ENCODE assay signal across 17 mouse cellular contexts in the genomic region with DNA sequence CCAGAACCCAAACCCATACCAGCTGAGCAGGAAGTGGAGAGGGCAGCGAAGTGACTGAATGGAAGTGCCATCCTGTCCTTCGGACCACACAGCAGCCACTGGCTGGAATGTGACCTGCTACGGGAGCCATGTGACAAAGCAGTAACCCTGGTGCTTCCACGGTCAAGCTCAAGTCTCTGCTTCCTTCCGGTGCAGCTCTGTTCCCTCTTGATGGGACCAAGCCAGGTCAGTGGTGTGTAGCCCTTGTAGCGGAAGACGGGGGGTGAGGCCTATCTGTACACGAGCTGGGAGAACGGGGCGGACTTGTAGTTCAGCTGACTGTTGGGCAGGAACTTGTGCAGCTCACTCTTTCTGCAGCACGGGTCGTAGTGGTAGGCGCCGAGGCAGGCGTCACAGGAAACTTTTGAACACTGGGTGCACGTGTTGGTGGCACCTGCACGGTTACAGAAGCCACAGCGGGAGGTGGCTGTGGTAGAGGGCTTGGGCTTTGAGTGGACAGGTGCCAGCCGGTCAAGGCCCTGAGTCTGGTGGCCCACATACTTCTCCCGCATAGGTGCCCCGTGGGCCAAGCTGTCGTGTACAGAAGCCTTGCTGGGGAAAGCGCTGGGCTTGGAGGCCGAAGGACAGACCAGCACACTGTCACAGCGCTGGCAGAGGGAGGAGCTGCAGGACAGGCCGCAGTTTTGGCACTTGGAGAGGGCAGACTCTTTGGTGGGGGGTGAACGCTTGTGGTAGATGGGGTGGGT. TPM values are rescaled to one million over a fixed set of nuclear protein-coding genes. Genes with fewer than 3 reads are reported as not detected.
DNase-seq lines count a peak whose midpoint lies in the region; ATAC-seq and TF ChIP-seq lines count a peak whose summit lies in the region.
"Had no signal": no experiment of that assay in that cellular context is flagged by ENCODE, and none has a peak within 500 bp of the region (broad histone marks: within the 10 kb centered on the region; RNA-seq: fewer than 3 reads in every experiment).

No protein-coding gene starts in this region.

- peaks cover 72% of the 10 kb centered on the region for H3K4me1 ChIP-seq in cerebellum, adult 2 months (ENCODE audit: control insufficient read depth, insufficient read depth, low read length)
- H3K4me1 ChIP-seq in kidney, adult 2 months (ENCODE audit: control insufficient read depth, insufficient read depth, low read length): peaks cover 32% of the 10 kb centered on the region
- H3K4me1 ChIP-seq in kidney, embryonic 16.5 days (ENCODE audit: insufficient read depth, low read length): no peaks in the 10 kb centered on the region
- H3K4me1 ChIP-seq: embryonic facial prominence, embryonic 13.5 days had no signal

- ATAC-seq in kidney, embryonic 16.5 days (ENCODE audit: low FRiP score, low TSS enrichment): no peak
- ATAC-seq: Patski had no signal

- no peak for TF ChIP-seq CTCF in cerebellum, adult 2 months (IDR thresholded peaks at IDR 0.05; ENCODE audit: borderline replicate concordance, insufficient read depth, low read depth, low read length)
- TF ChIP-seq CTCF in kidney, adult 2 months (conservative IDR thresholded peaks at IDR 0.05; ENCODE audit: insufficient read depth, insufficient read length, low read depth, low read length): no peak
- TF ChIP-seq CTCF in gastrocnemius, adult 2 months (IDR thresholded peaks at IDR 0.05): no peak

- DNase-seq in cerebellum, adult 2 months: peak; percentile 56 to 66
- DNase-seq in cerebellum, adult 11 months: no peak
- DNase-seq in kidney, adult 2 months: peak; percentile 74
- DNase-seq in spleen, postnatal 36 days (ENCODE audit: low spot score in 2 of 2): peak; percentile 27 to 42
- no peak for DNase-seq in spleen, adult 18-20 months
- DNase-seq in frontal cortex, postnatal 10 days (ENCODE audit: low spot score in 2 of 2): no peak
- DNase-seq in gastrocnemius, adult 2 months: no peak
- DNase-seq: lung, adult 2 months; lung, postnatal 4 days; midbrain, embryonic 14.5 days; right cerebral cortex, postnatal 14 days; thymus, adult 18-20 months had no signal

- intact Hi-C loops in gastrocnemius, adult 2 months (cut with DNase I): no loop called here

- no peaks in the 10 kb centered on the region for H3K27me3 ChIP-seq in cerebellum, adult 2 months (ENCODE audit: control insufficient read depth, insufficient read depth, low read length)
- H3K27me3 ChIP-seq in kidney, adult 2 months (replicated peaks; ENCODE audit: control insufficient read depth, insufficient read depth, low read length): no peaks in the 10 kb centered on the region
- no peaks in the 10 kb centered on the region for H3K27me3 ChIP-seq in kidney, embryonic 16.5 days (ENCODE audit: insufficient read depth, low read length)
- H3K27me3 ChIP-seq: embryonic facial prominence, embryonic 13.5 days; heart, embryonic 13.5 days; Patski had no signal

- no peaks in the 10 kb centered on the region for H3K9me3 ChIP-seq in kidney, embryonic 16.5 days (ENCODE audit: low read length)
- H3K9me3 ChIP-seq: embryonic facial prominence, embryonic 13.5 days; heart, embryonic 13.5 days had no signal

- H3K9ac ChIP-seq in kidney, embryonic 16.5 days (replicated peaks; ENCODE audit: low read length): no peak overlapping the region
- H3K9ac ChIP-seq: embryonic facial prominence, embryonic 13.5 days; heart, embryonic 13.5 days had no signal

- H3K4me2 ChIP-seq in kidney, embryonic 16.5 days (replicated peaks; ENCODE audit: low read depth, low read length): no peak overlapping the region
- H3K4me2 ChIP-seq: embryonic facial prominence, embryonic 13.5 days; heart, embryonic 13.5 days had no signal

- peak overlapping the region; percentile 90 for H3K27ac ChIP-seq in cerebellum, adult 2 months (ENCODE audit: insufficient read depth, low read length)
- H3K27ac ChIP-seq in kidney, adult 2 months (ENCODE audit: insufficient read depth, low read depth, low read length): no peak overlapping the region
- H3K27ac ChIP-seq in kidney, embryonic 16.5 days (ENCODE audit: low read length): no peak overlapping the region
- no peak overlapping the region for H3K27ac ChIP-seq in gastrocnemius, adult 2 months
- H3K27ac ChIP-seq: embryonic facial prominence, embryonic 13.5 days; heart, embryonic 13.5 days had no signal

- WGBS in cerebellum, adult 2 months: 18% methylated on average over 27 of the region's 27 CpGs
- WGBS in kidney, adult 2 months: 70% methylated on average over 27 of the region's 27 CpGs
- 91% methylated on average over 27 of the region's 27 CpGs for WGBS in kidney, embryonic 16.5 days

- peak overlapping the region; percentile 50 for H3K4me3 ChIP-seq in cerebellum, adult 2 months (replicated peaks; ENCODE audit: insufficient read depth, low read depth, low read length)
- no peak overlapping the region for H3K4me3 ChIP-seq in kidney, adult 2 months (ENCODE audit: insufficient read depth, low read depth, low read length)
- H3K4me3 ChIP-seq in kidney, embryonic 16.5 days (ENCODE audit: low read length): no peak overlapping the region
- H3K4me3 ChIP-seq in gastrocnemius, adult 2 months: no peak overlapping the region
- H3K4me3 ChIP-seq: embryonic facial prominence, embryonic 13.5 days; heart, embryonic 13.5 days had no signal

- no peak for TF ChIP-seq POLR2A in cerebellum, adult 2 months (IDR thresholded peaks at IDR 0.05; ENCODE audit: borderline replicate concordance, insufficient read depth, low read length)
- no peak for TF ChIP-seq POLR2A in kidney, adult 2 months (IDR thresholded peaks at IDR 0.05; ENCODE audit: low read depth, low read length)

- peaks cover 4% of the 10 kb centered on the region for H3K36me3 ChIP-seq in kidney, adult 2 months (ENCODE audit: control insufficient read depth, insufficient read depth, low read length)
- H3K36me3 ChIP-seq in kidney, embryonic 16.5 days (ENCODE audit: insufficient read depth, low read length): peaks cover 27% of the 10 kb centered on the region

RNA-seq across cellular contexts. Expression of gene Rnf114, which starts 9.2 kb away (rescaled TPM):
- 101 and 106 TPM in 2 replicates for polyA plus RNA-seq in cerebellum, adult 2 months (2012; rRNA removed)
- polyA plus RNA-seq in kidney, adult 2 months (2012; rRNA removed): 97.9 and 98.2 TPM in 2 replicates
- polyA plus RNA-seq in kidney, embryonic 16.5 days (2015; fragmentation: Nextera tagmentation; extraction: Ambion mirVana): 104 and 108 TPM in 2 replicates
- total RNA-seq in gastrocnemius, adult 2 months (2021): 10 to 100 TPM; 40.0 to 40.9 TPM

RNA-seq across cellular contexts. Expression of gene Spata2, which starts 9.4 kb away (rescaled TPM):
- 80.2 and 88.0 TPM in 2 replicates for polyA plus RNA-seq in cerebellum, adult 2 months (2012; rRNA removed)
- polyA plus RNA-seq in kidney, adult 2 months (2012; rRNA removed): 26.5 and 31.5 TPM in 2 replicates
- polyA plus RNA-seq in kidney, embryonic 16.5 days (2015; fragmentation: Nextera tagmentation; extraction: Ambion mirVana): 18.3 and 21.2 TPM in 2 replicates
- total RNA-seq in gastrocnemius, adult 2 months (2021): 10 to 100 TPM; 18.4 to 18.9 TPM

RNA-seq across cellular contexts. Expression of gene Snai1, which starts 54.7 kb away (rescaled TPM):
- polyA plus RNA-seq in cerebellum, adult 2 months (2012; rRNA removed): 1.1 and 1.9 TPM in 2 replicates
- 10.4 and 13.2 TPM in 2 replicates for polyA plus RNA-seq in kidney, adult 2 months (2012; rRNA removed)
- 40.8 and 49.3 TPM in 2 replicates for polyA plus RNA-seq in kidney, embryonic 16.5 days (2015; fragmentation: Nextera tagmentation; extraction: Ambion mirVana)
- total RNA-seq in gastrocnemius, adult 2 months (2021): 1 to 10 TPM; 1.1 to 1.2 TPM
- total RNA-seq: hematopoietic stem cell, adult 5-6 weeks had no signal

Comparison
In these comparisons a context has a peak if more than half of its experiments do, and no peak if none do; other contexts are left out.
1. DNase-seq: peak in cerebellum, adult 2 months (2 of 2), kidney, adult 2 months (single experiment) and spleen, postnatal 36 days (2 of 2); none in cerebellum, adult 11 months (single experiment), spleen, adult 18-20 months (0 of 2), frontal cortex, postnatal 10 days (0 of 2) and gastrocnemius, adult 2 months (single experiment).